Mouse (Mus musculus) heart, embryonic 15.5 days (tissue): ENCODE data around the gene Wwp2. TPM values are rescaled to one million over a fixed set of nuclear protein-coding genes. Genes with fewer than 3 reads are reported as not detected.
A peak's percentile ranks its signal among the peaks of the same experiment; 100 is the strongest.

Experiments used
- ATAC-seq: fragments of 200-750 bp; cut with Nextera tagmentation; replicated peaks from 2 replicates; pipeline ENCODE4 v1.8.0; 2017; ENCODE audit warnings: low read depth, moderate TSS enrichment; ENCODE audit not compliant: insufficient number of reproducible peaks, insufficient read depth, low FRiP score
- H3K27ac ChIP-seq: fragments of 300-500 bp; sonication (generic); 2 replicates; pipeline ENCODE4 v1.5.1; 2015; ENCODE audit warnings: mild to moderate bottlenecking, inconsistent platforms
- H3K27me3 ChIP-seq: fragments of 300-500 bp; sonication (generic); 2 replicates; pipeline ENCODE4 v1.6.1; 2015; ENCODE audit warnings: inconsistent platforms
- H3K36me3 ChIP-seq: fragments of 300-500 bp; sonication (generic); 2 replicates; pipeline ENCODE4 v1.6.1; 2015; ENCODE audit warnings: mild to moderate bottlenecking, inconsistent platforms
- H3K4me1 ChIP-seq: fragments of 300-500 bp; sonication (generic); replicated peaks from 2 replicates; pipeline ENCODE4 v1.6.1; 2015; ENCODE audit warnings: inconsistent platforms
- H3K4me2 ChIP-seq: fragments of 300-500 bp; sonication (generic); 2 replicates; pipeline ENCODE4 v1.6.1; 2015; ENCODE audit warnings: inconsistent platforms, mild to moderate bottlenecking, moderate library complexity
- H3K4me3 ChIP-seq: fragments of 300-500 bp; sonication (generic); 2 replicates; pipeline ENCODE4 v1.5.1; 2015; ENCODE audit warnings: mild to moderate bottlenecking, inconsistent platforms
- H3K9ac ChIP-seq: fragments of 300-500 bp; sonication (generic); 2 replicates; pipeline ENCODE4 v1.6.1; 2015; ENCODE audit warnings: mild to moderate bottlenecking, inconsistent platforms
- H3K9me3 ChIP-seq: fragments of 300-500 bp; sonication (generic); replicated peaks from 2 replicates; pipeline ENCODE4 v1.6.1; 2016; ENCODE audit warnings: inconsistent platforms
- WGBS: fragments of 180-500 bp; shearing (Covaris S2); methylation state at CpG from one replicate; pipeline ENCODE4 v1.1.7; 2015; ENCODE audit warnings: mixed read lengths; 5-methylcytosine and 5-hydroxymethylcytosine counted together
- polyA plus RNA-seq: library from polyadenylated mRNA; unstranded; fragments of >200 nt; fragmentation: Nextera tagmentation; extraction: Ambion mirVana; gene quantifications from 2 replicates; pipeline ENCODE4 v1.2.1, GENCODE M21; 2015

Wwp2 gene
- 27.5 and 40.4 TPM in 2 replicates for polyA plus RNA-seq

GRCm38 (mm10) chr8:107435962-107436831 lies at the start of gene Wwp2:
Wwp2 (plus strand) TSS chr8:107436365.
- Histone ChIP-seq H3K27me3 (no peaks in the 10 kb centered on the region), H3K27ac (peak within 1 kb of the TSS; percentile 85), H3K4me2 (peak within 1 kb of the TSS; percentile 75), H3K9ac (peak within 1 kb of the TSS; percentile 92), H3K9me3 (no peaks in the 10 kb centered on the region), H3K4me3 (peak within 1 kb of the TSS; percentile 88), H3K4me1 (peaks cover 14% of the 10 kb centered on the region), H3K36me3 (no peaks in the 10 kb centered on the region)
- peak; percentile 87 for ATAC-seq
- WGBS = under 1% methylated on average over 62 of the region's 81 CpGs

GRCm38 (mm10) chr8:107386642-107387041 lies 49.5 kb upstream of the Wwp2 start:
- no peaks in the 10 kb centered on the region for H3K36me3 ChIP-seq
- no peaks in the 10 kb centered on the region for H3K27me3 ChIP-seq
- no peak for ATAC-seq
- no peak overlapping the region for H3K4me3 ChIP-seq
- H3K9me3 ChIP-seq = no peaks in the 10 kb centered on the region
- H3K4me1 ChIP-seq = peaks cover 36% of the 10 kb centered on the region
- peak overlapping the region; percentile 68 for H3K27ac ChIP-seq
- WGBS = 35% methylated on average over 3 of the region's 3 CpGs
- H3K9ac ChIP-seq = no peak overlapping the region
- H3K4me2 ChIP-seq = no peak overlapping the region

GRCm38 (mm10) chr8:107387861-107388260 lies 48.3 kb upstream of the Wwp2 start:
- WGBS = 64% methylated on average over 5 of the region's 5 CpGs
- ATAC-seq = no peak
- H3K4me1 ChIP-seq = peaks cover 36% of the 10 kb centered on the region

GRCm38 (mm10) chr8:107389557-107389956 lies 46.6 kb upstream of the Wwp2 start:
- Histone ChIP-seq H3K27me3 (no peaks in the 10 kb centered on the region), H3K4me3 (no peak overlapping the region), H3K36me3 (no peaks in the 10 kb centered on the region), H3K4me1 (peaks cover 29% of the 10 kb centered on the region), H3K9ac (no peak overlapping the region), H3K9me3 (no peaks in the 10 kb centered on the region), H3K27ac (no peak overlapping the region), H3K4me2 (no peak overlapping the region)
- WGBS = 44% methylated on average over 8 of the region's 8 CpGs
- ATAC-seq = no peak

More at GRCm38 (mm10) chr8:107387861-107388260, 48.3 kb upstream of the Wwp2 start:
- H3K27me3 ChIP-seq = no peaks in the 10 kb centered on the region
- no peak overlapping the region for H3K4me3 ChIP-seq
- H3K4me2 ChIP-seq = no peak overlapping the region
- H3K9ac ChIP-seq = no peak overlapping the region
- no peak overlapping the region for H3K27ac ChIP-seq
- H3K9me3 ChIP-seq = no peaks in the 10 kb centered on the region
- H3K36me3 ChIP-seq = no peaks in the 10 kb centered on the region

GRCm38 (mm10) chr8:107390476-107391135 lies 45.6 kb upstream of the Wwp2 start:
- no peaks in the 10 kb centered on the region for H3K9me3 ChIP-seq
- H3K27me3 ChIP-seq = no peaks in the 10 kb centered on the region
- H3K4me2 ChIP-seq = no peak overlapping the region
- 89% methylated on average over 16 of the region's 16 CpGs for WGBS
- no peak overlapping the region for H3K9ac ChIP-seq
- H3K27ac ChIP-seq = no peak overlapping the region
- no peaks in the 10 kb centered on the region for H3K36me3 ChIP-seq
- ATAC-seq = no peak
- peaks cover 20% of the 10 kb centered on the region for H3K4me1 ChIP-seq
- no peak overlapping the region for H3K4me3 ChIP-seq

GRCm38 (mm10) chr8:107391136-107391516 lies 45.0 kb upstream of the Wwp2 start:
- no peak overlapping the region for H3K4me2 ChIP-seq
- no peaks in the 10 kb centered on the region for H3K27me3 ChIP-seq
- H3K36me3 ChIP-seq = no peaks in the 10 kb centered on the region
- H3K9ac ChIP-seq = no peak overlapping the region
- no peak overlapping the region for H3K27ac ChIP-seq
- ATAC-seq = no peak
- 59% methylated on average over 4 of the region's 4 CpGs for WGBS
- peaks cover 15% of the 10 kb centered on the region for H3K4me1 ChIP-seq
- no peaks in the 10 kb centered on the region for H3K9me3 ChIP-seq
- no peak overlapping the region for H3K4me3 ChIP-seq

GRCm38 (mm10) chr8:107395397-107395796 lies 40.8 kb upstream of the Wwp2 start:
- Histone ChIP-seq H3K9me3 (no peaks in the 10 kb centered on the region), H3K4me1 (no peaks in the 10 kb centered on the region), H3K4me3 (no peak overlapping the region), H3K36me3 (no peaks in the 10 kb centered on the region), H3K27me3 (no peaks in the 10 kb centered on the region), H3K9ac (no peak overlapping the region), H3K4me2 (no peak overlapping the region), H3K27ac (no peak overlapping the region)
- no peak for ATAC-seq

- H3K27me3 ChIP-seq = no peaks in the 10 kb centered on the region
- H3K4me3 ChIP-seq = no peak overlapping the region
- no peak overlapping the region for H3K9ac ChIP-seq
- H3K4me2 ChIP-seq = no peak overlapping the region
- H3K9me3 ChIP-seq = no peaks in the 10 kb centered on the region
- H3K36me3 ChIP-seq = no peaks in the 10 kb centered on the region
- WGBS = 84% methylated on average over 10 of the region's 10 CpGs
- no peak for ATAC-seq
- H3K27ac ChIP-seq = no peak overlapping the region
- H3K4me1 ChIP-seq = no peaks in the 10 kb centered on the region
Observed at GRCm38 (mm10) chr8:107396106-107396670, 40.0 kb upstream of the Wwp2 start.

GRCm38 (mm10) chr8:107397665-107398064 lies 38.5 kb upstream of the Wwp2 start:
- H3K4me1 ChIP-seq = peaks cover 3% of the 10 kb centered on the region
- WGBS = 58% methylated on average over 12 of the region's 12 CpGs

GRCm38 (mm10) chr8:107399495-107399894 lies 36.7 kb upstream of the Wwp2 start:
- Histone ChIP-seq H3K27me3 (no peaks in the 10 kb centered on the region), H3K4me2 (no peak overlapping the region), H3K27ac (0 out of 2 replicates have a peak overlapping the region, but pooled peaks have one; percentile 15), H3K4me1 (peaks cover 13% of the 10 kb centered on the region), H3K9me3 (no peaks in the 10 kb centered on the region), H3K9ac (no peak overlapping the region), H3K36me3 (no peaks in the 10 kb centered on the region), H3K4me3 (no peak overlapping the region)
- 41% methylated on average over 9 of the region's 9 CpGs for WGBS
- ATAC-seq = no peak

More at GRCm38 (mm10) chr8:107397665-107398064, 38.5 kb upstream of the Wwp2 start:
- H3K27ac ChIP-seq = no peak overlapping the region
- H3K9ac ChIP-seq = no peak overlapping the region
- no peaks in the 10 kb centered on the region for H3K27me3 ChIP-seq
- no peak overlapping the region for H3K4me2 ChIP-seq
- no peak overlapping the region for H3K4me3 ChIP-seq
- no peak for ATAC-seq
- H3K36me3 ChIP-seq = no peaks in the 10 kb centered on the region
- H3K9me3 ChIP-seq = no peaks in the 10 kb centered on the region

GRCm38 (mm10) chr8:107401866-107402265 lies 34.3 kb upstream of the Wwp2 start:
- ATAC-seq = no peak
- Histone ChIP-seq H3K27me3 (no peaks in the 10 kb centered on the region), H3K9me3 (no peaks in the 10 kb centered on the region), H3K9ac (no peak overlapping the region), H3K4me2 (no peak overlapping the region), H3K4me3 (no peak overlapping the region), H3K27ac (no peak overlapping the region), H3K36me3 (no peaks in the 10 kb centered on the region), H3K4me1 (peaks cover 13% of the 10 kb centered on the region)
- WGBS = 77% methylated on average over 5 of the region's 5 CpGs
